Mouse (Mus musculus) CH12.LX (cell line): ENCODE measurements around the gene Nfu1.

Experiments used
- CTCF ChIP-seq, 2 experiments: IDR thresholded peaks in 1 of 2; conservative IDR thresholded peaks in 1 of 2; 2 replicates each; pipeline ENCODE4 v1.5.1; 2011 to 2012; ENCODE audit warnings: low read depth in 2 of 2, low read length in 2 of 2, improper control_type of control experiment in 1 of 2, inconsistent platforms in 1 of 2, mild to moderate bottlenecking in 1 of 2, moderate library complexity in 1 of 2
- E2F4 ChIP-seq: IDR thresholded peaks from 2 replicates; pipeline ENCODE4 v1.6.1; 2011; ENCODE audit warnings: low read depth, low read length, improper control_type of control experiment; ENCODE audit not compliant: insufficient replicate concordance
- EP300 ChIP-seq: IDR thresholded peaks from 2 replicates; pipeline ENCODE4 v1.6.1; 2011; ENCODE audit warnings: low read length, improper control_type of control experiment
- MAFK ChIP-seq: IDR thresholded peaks from 2 replicates; pipeline ENCODE4 v1.6.1; 2011; ENCODE audit warnings: low read length, improper control_type of control experiment; ENCODE audit not compliant: insufficient replicate concordance
- MAX ChIP-seq: IDR thresholded peaks from 2 replicates; pipeline ENCODE4 v1.6.1; 2011; ENCODE audit warnings: low read length, improper control_type of control experiment
- RCOR1 ChIP-seq: conservative IDR thresholded peaks from 2 replicates; pipeline ENCODE4 v1.6.1; 2012; ENCODE audit warnings: low read depth, mild to moderate bottlenecking, inconsistent platforms, low read length, improper control_type of control experiment
- USF1 ChIP-seq: IDR thresholded peaks from 2 replicates; pipeline ENCODE4 v1.6.1; 2014; ENCODE audit warnings: low read depth, mild to moderate bottlenecking, inconsistent platforms, low read length, improper control_type of control experiment
- ZMIZ1 ChIP-seq: IDR thresholded peaks from 2 replicates; pipeline ENCODE4 v1.6.1; 2012; ENCODE audit warnings: low read depth, mild to moderate bottlenecking, inconsistent platforms, low read length, improper control_type of control experiment

GRCm38 (mm10) chr6:86992349-86992748 lies 16.7 kb upstream of the Nfu1 start:
- no peak for TF ChIP-seq MAX
- TF ChIP-seq USF1 = no peak
- TF ChIP-seq CTCF (conservative IDR thresholded peaks at IDR 0.05 in 1 of 2, IDR thresholded peaks at IDR 0.05 in 1 of 2; ENCODE audit: low read depth in 2 of 2, low read length in 2 of 2) = no peak
- no peak for TF ChIP-seq MAFK
- TF ChIP-seq RCOR1 = no peak
- TF ChIP-seq E2F4 = no peak
- no peak for TF ChIP-seq ZMIZ1
- no peak for TF ChIP-seq EP300
